20 mouse cellular contexts compared by ENCODE assay signal in genomic region chr4:143305987-143306772, GRCm38 (mm10). TPM values are rescaled to one million over a fixed set of nuclear protein-coding genes. Genes with fewer than 3 reads are reported as not detected.
DNase-seq lines count a peak whose midpoint lies in the region; ATAC-seq and TF ChIP-seq lines count a peak whose summit lies in the region.
"Had no signal": no experiment of that assay in that cellular context is flagged by ENCODE, and none has a peak within 500 bp of the region (broad histone marks: within the 10 kb centered on the region; RNA-seq: fewer than 3 reads in every experiment).

No protein-coding gene starts in this region.

- no peak overlapping the region for H3K27ac ChIP-seq in hindbrain, postnatal 0 days
- no peak overlapping the region for H3K27ac ChIP-seq in hindbrain, embryonic 10.5 days
- H3K27ac ChIP-seq in ES-Bruce4 (ENCODE audit: insufficient read depth, low read length) (peak overlapping the region; percentile 83), ES-E14 (ENCODE audit: insufficient read depth, low read depth, low read length, poor library complexity, severe bottlenecking) (peak overlapping the region; percentile 67)
- H3K27ac ChIP-seq in intestine, postnatal 0 days (ENCODE audit: low read depth, low read length) = no peak overlapping the region
- H3K27ac ChIP-seq: forebrain, embryonic 15.5 days; left cerebral cortex, adult 2 months; macrophage; stomach, embryonic 15.5 days had no signal

- peak; percentile 47 for DNase-seq in hindbrain, postnatal 0 days (ENCODE audit: low spot score)
- no peak for DNase-seq in hindbrain, embryonic 10.5 days (ENCODE audit: low spot score)
- DNase-seq in ES-E14 (ENCODE audit: low read depth, low spot score) = no peak
- no peak for DNase-seq in adrenal gland, adult (ENCODE audit: inconsistent age in 2 of 2, low spot score in 1 of 2)
- DNase-seq: cerebellum, adult 9-10 months; gastrocnemius, postnatal 36 days; kidney, adult 9 months; kidney, postnatal 25 days; lung, adult 18-20 months; thymus, adult 18-20 months had no signal

- no peaks in the 10 kb centered on the region for H3K9me3 ChIP-seq in hindbrain, postnatal 0 days (ENCODE audit: low read length)
- H3K9me3 ChIP-seq in hindbrain, embryonic 10.5 days = 0 out of 2 replicates have a peak, but pooled peaks cover 2% of the 10 kb centered on the region
- H3K9me3 ChIP-seq in ES-Bruce4 (replicated peaks; ENCODE audit: control insufficient read depth, insufficient read depth, low read length, poor library complexity, severe bottlenecking) (no peaks in the 10 kb centered on the region), ES-E14 (ENCODE audit: control insufficient read depth, insufficient read depth, low read depth, low read length) (no peaks in the 10 kb centered on the region)
- no peaks in the 10 kb centered on the region for H3K9me3 ChIP-seq in intestine, postnatal 0 days (ENCODE audit: control insufficient read depth)
- H3K9me3 ChIP-seq: forebrain, embryonic 15.5 days; stomach, embryonic 15.5 days had no signal

- H3K36me3 ChIP-seq in hindbrain, postnatal 0 days (ENCODE audit: insufficient read depth, low read length) = no peaks in the 10 kb centered on the region
- peaks cover 24% of the 10 kb centered on the region for H3K36me3 ChIP-seq in hindbrain, embryonic 10.5 days
- H3K36me3 ChIP-seq in ES-Bruce4 (ENCODE audit: control insufficient read depth, insufficient read depth, low read length, poor library complexity, severe bottlenecking) (no peaks in the 10 kb centered on the region), ES-E14 (ENCODE audit: control insufficient read depth, insufficient read depth, low read length, poor library complexity, severe bottlenecking) (peaks cover 3% of the 10 kb centered on the region; the same call in 1 of the 2 replicates)
- H3K36me3 ChIP-seq in intestine, postnatal 0 days (ENCODE audit: control insufficient read depth, insufficient read depth) = no peaks in the 10 kb centered on the region
- H3K36me3 ChIP-seq: forebrain, embryonic 15.5 days; stomach, embryonic 15.5 days had no signal

- no peak overlapping the region for H3K4me2 ChIP-seq in hindbrain, postnatal 0 days (ENCODE audit: low read depth, low read length)
- H3K4me2 ChIP-seq in intestine, postnatal 0 days (replicated peaks; ENCODE audit: low read depth) = no peak overlapping the region
- H3K4me2 ChIP-seq: forebrain, embryonic 15.5 days; liver, embryonic 11.5 days; stomach, embryonic 15.5 days had no signal

- TF ChIP-seq EP300 in ES-Bruce4 (IDR thresholded peaks at IDR 0.05; ENCODE audit: insufficient read depth, low read depth, low read length) = peak; percentile 80

- no peak overlapping the region for H3K9ac ChIP-seq in hindbrain, postnatal 0 days (replicated peaks; ENCODE audit: low read length)
- H3K9ac ChIP-seq in ES-Bruce4 (ENCODE audit: low read depth, poor library complexity, severe bottlenecking) = no peak overlapping the region
- no peak overlapping the region for H3K9ac ChIP-seq in ES-E14 (ENCODE audit: insufficient read depth, low read depth, low read length, poor library complexity, severe bottlenecking)
- H3K9ac ChIP-seq in intestine, postnatal 0 days (ENCODE audit: low read depth, low read length) = no peak overlapping the region
- H3K9ac ChIP-seq: forebrain, embryonic 15.5 days; stomach, embryonic 15.5 days had no signal

- ATAC-seq in hindbrain, postnatal 0 days = no peak
- peak; percentile 56 to 61; a peak in 3 of 4 replicates for ATAC-seq in hematopoietic stem cell, adult 5-6 weeks (replicated peaks in 1 of 2; ENCODE audit: insufficient read depth in 1 of 2, low FRiP score in 2 of 2, low TSS enrichment in 1 of 2, low read depth in 1 of 2, poor library complexity in 2 of 2, severe bottlenecking in 2 of 2)
- no peak for ATAC-seq in intestine, postnatal 0 days
- ATAC-seq: forebrain, embryonic 15.5 days had no signal

- no peak overlapping the region for H3K4me3 ChIP-seq in hindbrain, postnatal 0 days (ENCODE audit: low read length)
- H3K4me3 ChIP-seq in hindbrain, embryonic 10.5 days = no peak overlapping the region
- H3K4me3 ChIP-seq in ES-Bruce4 (ENCODE audit: low read depth, low read length) = no peak overlapping the region
- H3K4me3 ChIP-seq in ES-E14 (ENCODE audit: insufficient read depth in 1 of 2, low read depth in 1 of 2, low read length in 2 of 2, poor library complexity in 1 of 2, severe bottlenecking in 1 of 2) = no peak overlapping the region
- no peak overlapping the region for H3K4me3 ChIP-seq in intestine, postnatal 0 days (ENCODE audit: low read depth, low read length)
- H3K4me3 ChIP-seq: forebrain, embryonic 15.5 days; left cerebral cortex, adult 2 months; stomach, embryonic 15.5 days had no signal

- TF ChIP-seq POLR2A in ES-Bruce4 (IDR thresholded peaks at IDR 0.05; ENCODE audit: insufficient read depth, low read length) = no peak

- H3K27me3 ChIP-seq in hindbrain, postnatal 0 days (ENCODE audit: insufficient read depth, low read length) = no peaks in the 10 kb centered on the region
- 0 out of 2 replicates have a peak, but pooled peaks cover 10% of the 10 kb centered on the region for H3K27me3 ChIP-seq in hindbrain, embryonic 10.5 days (ENCODE audit: insufficient read depth, poor library complexity, severe bottlenecking)
- no peaks in the 10 kb centered on the region for H3K27me3 ChIP-seq in ES-Bruce4 (ENCODE audit: control insufficient read depth, insufficient read depth, low read length, poor library complexity, severe bottlenecking)
- H3K27me3 ChIP-seq in intestine, postnatal 0 days (replicated peaks; ENCODE audit: control insufficient read depth, insufficient read depth, low read length) = no peaks in the 10 kb centered on the region
- H3K27me3 ChIP-seq: forebrain, embryonic 15.5 days; stomach, embryonic 15.5 days had no signal

- no peak for TF ChIP-seq CTCF in hindbrain, postnatal 0 days (IDR thresholded peaks at IDR 0.05; ENCODE audit: low read depth)
- no peak for TF ChIP-seq CTCF in ES-Bruce4 (IDR thresholded peaks at IDR 0.05; ENCODE audit: low read depth, low read length)
- no peak for TF ChIP-seq CTCF in intestine, postnatal 0 days (IDR thresholded peaks at IDR 0.05; ENCODE audit: low read depth)

- in situ Hi-C loops in ES-E14 (cut with MboI; ENCODE audit: low sequenced_read_pairs in 2 of 2, unreplicated experiment in 2 of 2) = no loop called here

- no peaks in the 10 kb centered on the region for H3K4me1 ChIP-seq in hindbrain, postnatal 0 days (ENCODE audit: insufficient read depth, low read length)
- H3K4me1 ChIP-seq in hindbrain, embryonic 10.5 days (replicated peaks) = peaks cover 19% of the 10 kb centered on the region
- H3K4me1 ChIP-seq in ES-Bruce4 (ENCODE audit: control insufficient read depth, insufficient read depth, low read length) (peaks cover 9% of the 10 kb centered on the region), ES-E14 (ENCODE audit: control insufficient read depth in 2 of 2, insufficient read depth in 2 of 2, low read length in 2 of 2, poor library complexity in 1 of 2) (peaks cover 6 to 33% of the 10 kb centered on the region in 2 experiments; a peak in 3 of 4 replicates)
- no peaks in the 10 kb centered on the region for H3K4me1 ChIP-seq in intestine, postnatal 0 days (replicated peaks; ENCODE audit: control insufficient read depth, insufficient read depth, low read length)
- H3K4me1 ChIP-seq: forebrain, embryonic 15.5 days; stomach, embryonic 15.5 days had no signal

- 59% methylated on average over 5 of the region's 5 CpGs for WGBS in hindbrain, postnatal 0 days
- WGBS in hindbrain, embryonic 10.5 days = 71% methylated on average over 5 of the region's 5 CpGs
- WGBS in intestine, postnatal 0 days = 37% methylated on average over 5 of the region's 5 CpGs

TF ChIP-seq in ES-E14, 5 proteins besides CTCF, POLR2A, EP300 and RAD21:
- TF ChIP-seq MAFK (IDR thresholded peaks at IDR 0.05; ENCODE audit: insufficient read depth, low read depth, low read length) (no peak), ZNF384 (IDR thresholded peaks at IDR 0.05; ENCODE audit: low read depth, low read length) (no peak), ZC3H11A (IDR thresholded peaks at IDR 0.05; ENCODE audit: borderline replicate concordance, low read depth, low read length) (no peak), HCFC1 (IDR thresholded peaks at IDR 0.05; ENCODE audit: borderline replicate concordance, insufficient read depth, low read length) (no peak), CHD2 (IDR thresholded peaks at IDR 0.05; ENCODE audit: low read depth, low read length) (no peak)

RNA-seq across cellular contexts. Expression of gene Pdpn, which starts 6.8 kb away (rescaled TPM):
- 31.8 and 56.8 TPM in 2 replicates for total RNA-seq in hindbrain, postnatal 0 days (2014; rRNA removed)
- 45.5 and 51.4 TPM in 2 replicates for polyA plus RNA-seq in hindbrain, postnatal 0 days (2015; fragmentation: Nextera tagmentation; extraction: Ambion mirVana)
- polyA plus RNA-seq in hindbrain, embryonic 10.5 days (2016; fragmentation: Nextera tagmentation; extraction: Ambion mirVana) = 85.2 and 113 TPM in 2 replicates
- 179 and 198 TPM in 2 replicates for polyA plus RNA-seq in ES-Bruce4 (2011; ENCODE audit: insufficient read depth, insufficient read length, low read depth, missing spikeins)
- total RNA-seq in ES-E14 (2012; rRNA removed) = 21.7 and 27.4 TPM in 2 replicates
- not detected in 2 replicates for total RNA-seq in hematopoietic stem cell, adult 5-6 weeks (2017)
- polyA plus RNA-seq in intestine, postnatal 0 days (2015; fragmentation: Nextera tagmentation; extraction: Ambion mirVana) = 18.1 and 18.5 TPM in 2 replicates
- total RNA-seq: MEL had no signal

RNA-seq across cellular contexts. Expression of gene Lrrc38, which starts 43.4 kb away (rescaled TPM):
- total RNA-seq in hindbrain, postnatal 0 days (2014; rRNA removed) = 0.29 and 0.63 TPM in 2 replicates
- polyA plus RNA-seq in hindbrain, postnatal 0 days (2015; fragmentation: Nextera tagmentation; extraction: Ambion mirVana) = 0.84 and 0.97 TPM in 2 replicates
- polyA plus RNA-seq in hindbrain, embryonic 10.5 days (2016; fragmentation: Nextera tagmentation; extraction: Ambion mirVana) = 0.14 and 0.18 TPM in 2 replicates
- polyA plus RNA-seq in ES-Bruce4 (2011; ENCODE audit: insufficient read depth, insufficient read length, low read depth, missing spikeins) = not detected in 2 replicates
- total RNA-seq in ES-E14 (2012; rRNA removed) = 0.22 and 0.32 TPM in 2 replicates
- total RNA-seq in hematopoietic stem cell, adult 5-6 weeks (2017) = not detected in 2 replicates
- not detected in 2 replicates for polyA plus RNA-seq in intestine, postnatal 0 days (2015; fragmentation: Nextera tagmentation; extraction: Ambion mirVana)
- total RNA-seq: adrenal gland, postnatal 4 days; MEL had no signal
- polyA plus RNA-seq: liver, embryonic 11.5 days; macrophage; stomach, embryonic 15.5 days had no signal

Comparison
In these comparisons a context has a peak if more than half of its experiments do, and no peak if none do; other contexts are left out.
1. ATAC-seq: peak in hematopoietic stem cell, adult 5-6 weeks (2 of 2); none in hindbrain, postnatal 0 days (single experiment) and intestine, postnatal 0 days (single experiment).
2. H3K27ac ChIP-seq: peak in ES-Bruce4 (single experiment) and ES-E14 (single experiment); none in hindbrain, postnatal 0 days (single experiment), hindbrain, embryonic 10.5 days (single experiment) and intestine, postnatal 0 days (single experiment).